Mouse (Mus musculus): ENCODE measurements around the gene Zbtb17.

Gene Zbtb17

GRCm38 (mm10) chr4:141502723-141503122 lies 58.3 kb downstream of the Zbtb17 start:
- no peak for DNase-seq

GRCm38 (mm10) chr4:141504471-141504870 lies 60.0 kb downstream of the Zbtb17 start:
- DNase-seq: no peak

- no peak for DNase-seq
Measured at GRCm38 (mm10) chr4:141505810-141506209, 61.4 kb downstream of the Zbtb17 start.

- DNase-seq: peak; percentile 66
Measured at GRCm38 (mm10) chr4:141506352-141506751, 61.9 kb downstream of the Zbtb17 start.

- DNase-seq: peak; percentile 34
Measured at GRCm38 (mm10) chr4:141506893-141507292, 62.4 kb downstream of the Zbtb17 start.

GRCm38 (mm10) chr4:141510457-141510856 lies 66.0 kb downstream of the Zbtb17 start:
- DNase-seq: no peak

- DNase-seq: no peak
Measured at GRCm38 (mm10) chr4:141512145-141512544, 67.7 kb downstream of the Zbtb17 start.

GRCm38 (mm10) chr4:141514179-141514641 lies 69.8 kb downstream of the Zbtb17 start:
- no peak for DNase-seq
